Mouse (Mus musculus): ENCODE results near the gene Cbx3.

Gene Cbx3

DNA sequence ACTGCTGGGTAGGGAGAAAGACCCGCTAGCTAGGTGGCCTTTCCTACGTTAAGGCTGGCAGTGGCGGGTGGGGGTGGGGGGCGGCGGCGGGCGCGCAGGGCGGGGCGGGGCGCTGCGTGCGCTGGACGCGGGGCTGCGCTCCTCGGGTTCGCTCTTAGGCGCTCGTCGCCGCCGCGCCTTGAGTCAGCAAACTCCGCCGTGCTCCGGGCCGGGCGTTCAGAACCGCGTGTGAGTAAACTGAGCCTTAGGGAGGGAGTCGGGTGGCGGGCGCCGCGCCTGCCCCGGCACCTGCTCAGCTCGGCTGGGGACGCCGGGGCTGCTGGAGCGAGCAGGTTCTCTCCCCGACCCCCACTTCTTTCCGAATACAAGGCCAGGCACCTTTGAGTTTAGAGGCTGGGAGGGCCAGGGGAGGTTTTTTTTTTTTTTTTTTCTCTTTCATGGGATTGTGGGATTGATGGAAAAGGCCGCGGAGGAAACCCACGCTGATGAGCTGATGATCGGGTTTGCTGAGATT, 53.7 kb downstream of the Cbx3 start, which contains the start of gene Snx10:
Snx10 (plus strand) TSS at position 95 of the 514 bp plus-strand sequence.
- DNase-seq (ENCODE audit: low read depth): peak; percentile 77

GRCm38 (mm10) chr6:51524321-51524931, 54.3 kb downstream of the Cbx3 start:
- DNase-seq (ENCODE audit: low read depth): peak; percentile 47

- no peak for DNase-seq (ENCODE audit: low read depth)
These were observed 54.8 kb downstream of the Cbx3 start for GRCm38 (mm10) chr6:51525001-51525400.

GRCm38 (mm10) chr6:51529457-51529856, 59.3 kb downstream of the Cbx3 start:
- no peak for DNase-seq (ENCODE audit: low read depth)

Data from NIH3T3 (cell line).